Mouse (Mus musculus) hindbrain, embryonic 14.5 days (tissue): Measurements from ENCODE around the gene 4933406M09Rik. TPM values are rescaled to one million over a fixed set of nuclear protein-coding genes. Genes with fewer than 3 reads are reported as not detected.

Source experiments
- ATAC-seq: fragments of 200-750 bp; cut with Nextera tagmentation; 2 replicates; pipeline ENCODE4 v1.8.0; 2017; ENCODE audit warnings: moderate number of reproducible peaks, mild to moderate bottlenecking, moderate TSS enrichment, moderate library complexity; ENCODE audit not compliant: low FRiP score
- DNase-seq: peaks from one replicate; pipeline ENCODE4 v3.0.0-alpha.2; 2015; ENCODE audit warnings: low spot score
- H3K27ac ChIP-seq: fragments of 300-500 bp; sonication (generic); 2 replicates; pipeline ENCODE4 v1.5.1; 2014; ENCODE audit warnings: mild to moderate bottlenecking, moderate library complexity
- H3K27me3 ChIP-seq: fragments of 300-500 bp; sonication (generic); 2 replicates; pipeline ENCODE4 v1.6.1; 2014; ENCODE audit warnings: mild to moderate bottlenecking, low read length, mixed read lengths; ENCODE audit not compliant: control insufficient read depth, insufficient read depth
- H3K36me3 ChIP-seq: fragments of 300-500 bp; sonication (generic); replicated peaks from 2 replicates; pipeline ENCODE4 v1.6.1; 2014; ENCODE audit not compliant: control insufficient read depth, insufficient read depth
- H3K4me1 ChIP-seq: fragments of 300-500 bp; sonication (generic); replicated peaks from 2 replicates; pipeline ENCODE4 v1.6.1; 2014; ENCODE audit warnings: antibody characterized with exemption, low read length, mixed read lengths; ENCODE audit not compliant: control insufficient read depth, insufficient read depth
- H3K4me2 ChIP-seq: fragments of 300-500 bp; sonication (generic); replicated peaks from 2 replicates; pipeline ENCODE4 v1.6.1; 2014; ENCODE audit warnings: mild to moderate bottlenecking, moderate library complexity
- H3K4me3 ChIP-seq: fragments of 300-500 bp; sonication (generic); replicated peaks from 2 replicates; pipeline ENCODE4 v1.5.1; 2014; ENCODE audit warnings: mild to moderate bottlenecking, low read length
- H3K9ac ChIP-seq: fragments of 300-500 bp; sonication (generic); 2 replicates; pipeline ENCODE4 v1.6.1; 2014
- H3K9me3 ChIP-seq: fragments of 300-500 bp; sonication (generic); 2 replicates; pipeline ENCODE4 v1.6.1; 2016; ENCODE audit warnings: low read length; ENCODE audit not compliant: control insufficient read depth
- WGBS: fragments of 180-500 bp; shearing (Covaris S2); extraction: QIAGEN DNeasy Blood & Tissue Kit; methylation state at CpG from one replicate; pipeline ENCODE4 v1.1.7; 2014; 5-methylcytosine and 5-hydroxymethylcytosine counted together
- polyA plus RNA-seq: library from polyadenylated mRNA; unstranded; fragments of >200 nt; fragmentation: Nextera tagmentation; extraction: Ambion mirVana; gene quantifications from 2 replicates; pipeline ENCODE4 v1.2.1, GENCODE M21; 2014

Gene 4933406M09Rik
- polyA plus RNA-seq, 1 experiment from 2014 or later: not detected

DNA sequence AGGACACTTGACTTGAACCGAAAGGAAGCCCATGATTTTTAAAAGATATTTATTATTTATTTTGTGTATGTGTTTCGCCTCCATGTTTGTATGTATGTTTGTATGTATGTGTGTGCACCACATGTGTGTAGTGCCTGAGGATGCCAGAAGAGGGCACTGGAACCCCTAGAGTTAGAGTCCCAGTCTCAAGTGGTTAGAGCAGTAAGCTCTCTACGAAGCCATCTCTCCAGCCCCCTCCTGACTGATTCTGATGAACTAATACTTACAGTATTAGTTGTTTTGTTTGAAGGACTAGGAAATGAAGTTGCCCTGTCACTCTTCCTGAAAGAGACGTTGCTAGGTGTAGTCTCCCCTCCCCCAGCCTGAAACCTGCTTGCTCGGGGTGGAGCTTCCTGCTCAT lies 14.0 kb downstream of the 4933406M09Rik start:
- H3K4me3 ChIP-seq: no peak overlapping the region
- no peaks in the 10 kb centered on the region for H3K4me1 ChIP-seq
- H3K4me2 ChIP-seq: no peak overlapping the region
- no peak overlapping the region for H3K9ac ChIP-seq
- DNase-seq (no peak), ATAC-seq (no peak)
- H3K27me3 ChIP-seq: no peaks in the 10 kb centered on the region
- no peak overlapping the region for H3K27ac ChIP-seq
- H3K9me3 ChIP-seq: no peaks in the 10 kb centered on the region
- H3K36me3 ChIP-seq: no peaks in the 10 kb centered on the region
- WGBS: 58% methylated on average over 5 of the region's 5 CpGs

DNA sequence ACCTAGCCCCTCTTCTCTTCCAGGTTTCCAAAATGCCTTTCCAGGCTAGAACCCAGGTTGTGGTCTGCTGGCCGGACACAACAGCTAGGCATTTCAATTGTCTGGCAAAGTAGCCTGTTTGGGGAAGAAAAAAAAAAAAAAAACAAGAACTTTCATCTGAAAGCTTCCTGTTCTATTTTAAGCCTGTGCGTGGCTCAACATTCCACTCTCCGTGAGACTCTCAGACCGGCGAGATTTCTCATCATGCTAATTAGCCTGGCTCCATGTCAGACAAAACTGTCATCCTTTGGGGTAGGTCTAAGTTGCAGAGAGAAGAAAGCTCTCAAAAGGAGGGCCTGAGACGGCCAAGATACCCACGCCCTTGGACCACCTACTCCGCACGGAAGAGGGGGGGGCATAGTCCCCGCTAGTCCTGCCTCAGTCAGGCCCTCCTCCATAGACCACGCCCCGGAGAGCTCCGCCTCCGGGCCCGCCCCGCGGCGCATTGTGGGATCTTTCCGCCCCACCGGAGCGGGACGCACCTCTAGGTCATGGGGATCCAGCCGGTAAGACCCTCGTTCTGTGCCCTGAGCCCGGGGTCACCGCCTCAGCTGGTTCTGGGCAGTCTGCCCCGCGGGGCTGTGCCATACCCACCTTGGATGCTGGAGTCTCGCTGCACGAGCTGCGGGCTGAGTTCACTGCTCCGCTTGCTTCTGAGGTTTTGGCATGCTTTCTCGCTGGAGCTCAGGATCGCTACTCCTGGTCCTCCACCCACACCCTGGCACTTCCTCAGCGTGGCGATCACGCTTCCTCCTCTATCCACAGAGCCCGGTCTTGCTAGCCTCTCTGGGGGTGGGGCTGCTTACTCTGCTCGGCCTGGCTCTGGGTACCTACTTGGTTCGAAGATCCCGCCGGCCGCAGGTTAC lies 20.0 kb downstream of the 4933406M09Rik start, which contains the start of gene Cyb5r1:
TSS of gene Cyb5r1 (plus strand) at position 51 of the 905 bp plus-strand sequence.
- peaks cover 6% of the 10 kb centered on the region; the same call in 1 of the 2 replicates for H3K36me3 ChIP-seq
- H3K9me3 ChIP-seq: no peaks in the 10 kb centered on the region
- peak within 1 kb of the TSS; percentile 69 for H3K9ac ChIP-seq
- peak; percentile 92 for ATAC-seq
- H3K27me3 ChIP-seq: no peaks in the 10 kb centered on the region
- peak within 1 kb of the TSS; percentile 83 for H3K4me2 ChIP-seq
- 0 out of 2 replicates have a peak, but pooled peaks cover 4% of the 10 kb centered on the region for H3K4me1 ChIP-seq
- DNase-seq: peak; percentile 62
- 1% methylated on average over 41 of the region's 43 CpGs for WGBS
- H3K4me3 ChIP-seq: peak within 1 kb of the TSS; percentile 58
- H3K27ac ChIP-seq: no peak within 1 kb of the TSS; the same call in 1 of the 2 replicates

DNA sequence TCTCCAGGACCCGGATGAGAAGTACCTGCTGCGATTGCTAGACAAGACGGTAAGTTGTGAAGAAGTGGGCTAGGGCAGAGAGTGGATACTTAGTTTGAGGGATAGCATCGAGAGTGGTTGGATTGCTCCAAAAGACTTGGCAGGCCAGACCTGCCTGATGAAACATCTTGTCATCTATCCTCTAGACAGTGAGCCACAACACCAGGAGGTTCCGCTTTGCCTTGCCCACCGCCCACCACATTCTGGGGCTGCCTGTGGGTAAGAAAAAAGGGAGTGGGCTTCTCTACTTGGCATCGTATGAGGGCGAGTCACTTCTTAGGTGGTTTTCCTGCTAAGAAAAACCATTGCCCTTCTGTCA lies 20.7 kb downstream of the 4933406M09Rik start:
- Histone ChIP-seq H3K27ac (no peak overlapping the region), H3K4me3 (peak overlapping the region; percentile 58), H3K9ac (peak overlapping the region; percentile 69), H3K27me3 (no peaks in the 10 kb centered on the region), H3K9me3 (no peaks in the 10 kb centered on the region), H3K36me3 (peaks cover 6% of the 10 kb centered on the region; the same call in 1 of the 2 replicates), H3K4me1 (0 out of 2 replicates have a peak, but pooled peaks cover 4% of the 10 kb centered on the region), H3K4me2 (peak overlapping the region; percentile 83)
- 37% methylated on average over 8 of the region's 8 CpGs for WGBS
- DNase-seq (no peak), ATAC-seq (no peak)

DNA sequence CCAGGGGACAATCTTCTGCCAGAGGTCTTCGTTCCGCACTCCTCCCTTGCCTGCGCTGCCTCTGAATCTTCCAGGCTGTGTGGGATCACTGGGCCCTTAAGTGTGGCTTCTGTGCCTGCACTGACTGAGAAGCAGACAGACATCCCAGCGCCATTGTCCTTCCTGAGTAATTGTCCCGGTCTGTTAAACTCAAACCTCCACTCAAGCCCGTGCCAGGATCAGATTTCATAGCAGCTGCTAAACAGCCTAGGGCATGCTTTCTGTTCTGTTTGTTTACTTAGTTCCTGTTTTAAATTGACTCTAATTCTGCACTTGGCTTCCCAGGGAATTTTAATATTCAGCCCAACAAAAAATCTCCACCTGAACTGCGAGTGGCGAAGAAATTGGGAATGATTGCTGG lies 22.3 kb downstream of the 4933406M09Rik start:
- Histone ChIP-seq H3K4me2 (no peak overlapping the region), H3K36me3 (peaks cover 6% of the 10 kb centered on the region; the same call in 1 of the 2 replicates), H3K27ac (no peak overlapping the region), H3K4me1 (0 out of 2 replicates have a peak, but pooled peaks cover 4% of the 10 kb centered on the region), H3K4me3 (no peak overlapping the region), H3K9ac (no peak overlapping the region), H3K27me3 (no peaks in the 10 kb centered on the region), H3K9me3 (no peaks in the 10 kb centered on the region)
- ATAC-seq: no peak
- no peak for DNase-seq
- WGBS: 72% methylated on average over 8 of the region's 8 CpGs

DNA sequence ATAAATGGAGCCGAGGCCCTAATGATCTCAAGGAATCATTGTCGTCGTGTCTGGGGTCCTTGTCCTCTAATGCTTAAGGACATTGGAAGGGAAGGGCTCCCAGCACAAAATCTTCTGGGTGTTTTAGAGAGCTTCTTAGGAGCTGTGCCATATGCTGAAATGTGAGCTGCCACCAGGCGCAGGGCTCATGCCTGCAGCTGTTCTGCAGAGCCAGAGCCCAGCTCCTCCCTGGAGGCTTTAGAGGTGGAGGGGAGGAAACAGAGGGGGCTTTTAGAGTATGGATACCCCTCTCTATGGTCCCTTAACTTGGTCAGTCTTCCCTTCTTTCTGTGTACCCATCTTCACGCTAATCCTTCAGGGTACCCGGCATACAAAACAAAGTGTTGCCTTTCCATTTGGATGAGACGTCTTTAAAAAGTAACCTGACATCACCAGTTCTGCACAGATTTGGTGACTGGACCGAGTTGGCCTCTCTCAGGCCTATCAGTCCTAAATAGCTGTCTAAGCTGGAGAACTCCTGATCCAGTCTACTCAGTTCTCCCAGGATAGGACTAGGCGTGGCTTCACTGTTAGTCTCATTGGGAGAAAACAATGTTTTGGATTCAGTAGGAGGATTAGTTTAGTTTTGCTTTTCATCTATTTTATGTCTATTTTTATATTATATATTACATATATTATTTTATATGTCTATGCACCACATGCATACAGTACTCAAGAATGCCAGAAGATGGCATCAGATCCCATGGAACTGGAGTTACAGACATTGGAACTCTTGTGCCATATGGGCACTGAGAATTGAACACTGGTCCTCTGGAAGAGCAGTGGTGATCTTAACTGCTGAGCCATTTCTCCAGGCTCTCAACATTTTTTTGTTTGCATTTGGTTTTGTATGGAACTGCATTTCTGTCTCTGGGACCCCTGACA lies 26.2 kb downstream of the 4933406M09Rik start:
- no peak overlapping the region for H3K9ac ChIP-seq
- H3K27ac ChIP-seq: no peak overlapping the region
- peaks cover 18% of the 10 kb centered on the region for H3K4me1 ChIP-seq
- no peaks in the 10 kb centered on the region for H3K27me3 ChIP-seq
- H3K36me3 ChIP-seq: peaks cover 6% of the 10 kb centered on the region; the same call in 1 of the 2 replicates
- DNase-seq (no peak), ATAC-seq (no peak)
- WGBS: 92% methylated on average over 9 of the region's 9 CpGs
- H3K4me2 ChIP-seq: no peak overlapping the region
- H3K9me3 ChIP-seq: no peaks in the 10 kb centered on the region
- no peak overlapping the region for H3K4me3 ChIP-seq

DNA sequence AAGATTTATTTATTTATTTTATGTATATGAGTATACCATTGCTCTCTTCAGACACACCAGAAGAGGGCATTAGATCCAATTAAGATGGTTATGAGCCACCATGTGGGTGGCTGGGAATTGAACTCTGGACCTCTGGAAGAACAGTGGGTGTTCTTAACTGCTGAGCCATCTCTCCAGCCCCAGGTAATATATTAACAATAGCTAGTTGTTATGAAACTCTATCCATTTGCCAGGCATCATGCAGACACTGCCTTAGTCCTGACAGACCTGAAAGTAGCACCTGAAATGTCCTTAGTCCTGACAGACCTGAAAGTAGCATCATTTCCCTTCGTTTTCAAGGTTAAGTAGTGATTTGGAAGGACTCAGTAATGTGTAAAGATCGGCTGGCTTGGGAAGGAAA lies 28.3 kb downstream of the 4933406M09Rik start:
- Histone ChIP-seq H3K36me3 (peaks cover 6% of the 10 kb centered on the region; the same call in 1 of the 2 replicates), H3K4me3 (no peak overlapping the region), H3K27ac (no peak overlapping the region), H3K9ac (0 out of 2 replicates have a peak overlapping the region, but pooled peaks have one; percentile 46), H3K4me1 (peaks cover 24% of the 10 kb centered on the region), H3K9me3 (no peaks in the 10 kb centered on the region), H3K27me3 (no peaks in the 10 kb centered on the region), H3K4me2 (peak overlapping the region; percentile 62; the same call in 1 of the 2 replicates)
- DNase-seq (no peak), ATAC-seq (no peak)
- WGBS: 58% methylated on average over 2 of the region's 2 CpGs

DNA sequence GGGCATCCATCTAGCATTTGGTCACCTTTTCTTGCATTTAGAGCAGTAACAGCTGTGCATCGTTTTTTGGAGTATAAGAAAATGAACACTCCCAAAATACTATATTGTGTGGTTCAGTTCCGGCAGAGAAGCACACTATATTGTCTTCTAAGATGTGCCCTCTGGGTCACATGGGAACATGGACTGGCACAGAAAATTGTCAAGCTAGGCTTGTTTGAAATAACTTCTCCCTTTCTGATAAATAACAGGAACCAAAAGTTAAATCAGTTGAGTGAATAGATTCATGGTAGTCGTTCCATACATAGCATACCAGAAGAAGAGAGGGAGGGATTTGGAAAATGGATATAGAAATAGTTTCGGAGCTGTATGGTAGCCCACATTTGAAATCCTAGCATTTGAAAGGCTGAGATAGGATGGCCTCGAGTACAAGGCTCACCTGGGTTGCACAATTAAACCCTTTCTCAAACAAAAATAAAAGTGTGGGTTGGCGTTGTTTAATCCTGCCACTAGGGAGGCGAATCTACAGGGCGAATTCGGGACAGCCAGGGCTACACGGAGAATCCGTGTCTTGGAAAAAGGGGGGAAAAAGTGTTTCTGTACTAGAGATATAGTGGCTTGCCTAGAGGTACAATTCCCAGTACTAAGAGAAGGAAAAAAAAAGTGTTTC lies 28.9 kb downstream of the 4933406M09Rik start:
- Histone ChIP-seq H3K4me1 (peaks cover 30% of the 10 kb centered on the region), H3K4me3 (peak overlapping the region; percentile 91), H3K9me3 (no peaks in the 10 kb centered on the region), H3K27me3 (no peaks in the 10 kb centered on the region), H3K9ac (peak overlapping the region; percentile 46), H3K4me2 (peak overlapping the region; percentile 62), H3K27ac (peak overlapping the region; percentile 93), H3K36me3 (peaks cover 6% of the 10 kb centered on the region; the same call in 1 of the 2 replicates)
- ATAC-seq: peak; percentile 49
- WGBS: 13% methylated on average over 11 of the region's 11 CpGs
- DNase-seq: no peak

DNA sequence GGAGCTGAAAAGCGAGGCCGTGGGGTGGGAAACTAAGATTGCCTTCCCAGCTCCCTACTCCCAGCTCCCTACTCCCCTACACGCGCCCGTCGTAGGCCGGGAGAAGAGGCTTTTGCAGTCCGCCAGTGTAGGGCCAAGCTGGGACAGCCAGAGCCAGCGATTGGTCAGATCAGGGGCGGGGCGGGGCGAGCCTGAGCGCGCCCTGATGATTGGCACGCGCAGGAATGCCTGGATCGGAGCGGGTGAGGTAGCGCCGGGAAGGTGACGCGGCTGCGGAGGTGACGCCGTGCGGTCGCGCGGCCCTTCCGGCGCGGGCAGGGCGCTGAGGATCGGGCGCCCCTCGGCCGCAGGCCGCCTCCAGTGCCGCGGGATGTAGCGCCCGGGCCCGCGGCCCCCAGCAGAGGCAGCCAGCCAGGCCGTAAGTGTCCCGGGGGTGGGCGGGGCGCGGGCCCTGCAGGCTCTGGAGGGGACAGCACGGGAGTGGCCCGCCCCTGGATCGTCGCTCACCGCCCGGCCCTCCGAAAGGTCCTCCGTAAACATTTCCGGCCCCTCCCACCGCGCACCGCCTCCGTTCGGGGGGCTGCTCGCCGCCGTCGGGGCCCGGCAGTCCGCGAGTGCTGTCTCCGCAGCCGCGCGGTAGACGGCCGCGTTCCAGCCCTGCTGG lies 29.6 kb downstream of the 4933406M09Rik start, which contains the start of gene Adipor1:
TSS of gene Adipor1 (plus strand) at position 211 of the 664 bp plus-strand sequence.
- ATAC-seq (peak; percentile 100), DNase-seq (peak; percentile 93)
- Histone ChIP-seq H3K4me3 (peak within 1 kb of the TSS; percentile 91), H3K36me3 (peaks cover 5% of the 10 kb centered on the region; the same call in 1 of the 2 replicates), H3K27me3 (no peaks in the 10 kb centered on the region), H3K4me1 (peaks cover 33% of the 10 kb centered on the region), H3K9me3 (no peaks in the 10 kb centered on the region), H3K4me2 (peak within 1 kb of the TSS; percentile 84), H3K27ac (peak within 1 kb of the TSS; percentile 93), H3K9ac (peak within 1 kb of the TSS; percentile 92)
- under 1% methylated on average over 57 of the region's 77 CpGs for WGBS
